ENCODE assay signal across 21 mouse cellular contexts in the genomic region with DNA sequence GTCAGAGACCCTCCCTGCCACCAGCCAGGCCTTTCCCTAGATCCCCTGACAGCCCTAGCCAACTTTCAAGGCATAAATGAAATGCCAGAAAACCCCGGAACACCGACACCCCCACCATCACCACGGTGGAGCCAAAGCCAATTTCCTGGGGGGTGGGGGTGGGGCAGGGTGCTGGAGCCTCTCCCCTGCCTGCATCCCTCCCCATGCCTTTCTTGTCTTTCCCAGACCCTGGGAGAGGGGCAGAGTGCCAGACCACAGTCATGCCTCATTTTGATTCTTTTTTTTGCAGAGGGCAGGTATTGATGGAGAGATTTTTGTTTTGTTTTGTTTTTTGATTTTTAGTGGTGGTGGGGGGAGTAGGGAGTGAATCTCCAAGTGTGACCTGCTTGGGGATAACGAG. TPM values are rescaled to one million over a fixed set of nuclear protein-coding genes. Genes with fewer than 3 reads are reported as not detected.
A peak's percentile ranks its signal among the peaks of the same experiment; 100 is the strongest.
DNase-seq lines count a peak whose midpoint lies in the region; ATAC-seq and TF ChIP-seq lines count a peak whose summit lies in the region.
"Had no signal": no experiment of that assay in that cellular context is flagged by ENCODE, and none has a peak within 500 bp of the region (broad histone marks: within the 10 kb centered on the region; RNA-seq: fewer than 3 reads in every experiment).

No protein-coding gene starts in this region.

- no peaks in the 10 kb centered on the region for H3K9me3 ChIP-seq in hindbrain, embryonic 15.5 days
- H3K9me3 ChIP-seq in hindbrain, embryonic 14.5 days (ENCODE audit: control insufficient read depth, low read length), result no peaks in the 10 kb centered on the region
- H3K9me3 ChIP-seq in lung, embryonic 15.5 days, result no peaks in the 10 kb centered on the region
- H3K9me3 ChIP-seq in embryonic facial prominence, embryonic 10.5 days, result no peaks in the 10 kb centered on the region
- no peaks in the 10 kb centered on the region for H3K9me3 ChIP-seq in intestine, embryonic 16.5 days (ENCODE audit: control insufficient read depth, low read length)
- H3K9me3 ChIP-seq: heart, embryonic 13.5 days; midbrain, embryonic 10.5 days; neural tube, embryonic 12.5 days had no signal

- no peak for ATAC-seq in hindbrain, embryonic 15.5 days (ENCODE audit: low FRiP score, low read depth)
- ATAC-seq in hindbrain, embryonic 14.5 days (ENCODE audit: low FRiP score), result no peak
- no peak for ATAC-seq in lung, embryonic 15.5 days (ENCODE audit: borderline replicate concordance, extremely low read depth, low FRiP score, low TSS enrichment)
- no peak for ATAC-seq in intestine, embryonic 16.5 days
- ATAC-seq: Patski had no signal

- 25% methylated on average over 4 of the region's 4 CpGs for WGBS in hindbrain, embryonic 15.5 days
- WGBS in hindbrain, embryonic 14.5 days, result 34% methylated on average over 4 of the region's 4 CpGs
- WGBS in lung, embryonic 15.5 days, result 31% methylated on average over 4 of the region's 4 CpGs
- whole genome bisulfite sequencing in lung, adult 2 months, result 42% methylated on average over 4 of the region's 4 CpGs
- 35% methylated on average over 4 of the region's 4 CpGs for WGBS in embryonic facial prominence, embryonic 10.5 days
- WGBS in intestine, embryonic 16.5 days, result 31% methylated on average over 4 of the region's 4 CpGs

- H3K4me1 ChIP-seq in hindbrain, embryonic 15.5 days (replicated peaks), result peaks cover 24% of the 10 kb centered on the region
- H3K4me1 ChIP-seq in hindbrain, embryonic 14.5 days (replicated peaks; ENCODE audit: control insufficient read depth, insufficient read depth, low read length), result peaks cover 13% of the 10 kb centered on the region; the same call in 1 of the 2 replicates
- peaks cover 22% of the 10 kb centered on the region for H3K4me1 ChIP-seq in lung, embryonic 15.5 days
- H3K4me1 ChIP-seq in lung, adult 2 months (ENCODE audit: control insufficient read depth, insufficient read depth, low read length), result no peaks in the 10 kb centered on the region
- peaks cover 62% of the 10 kb centered on the region for H3K4me1 ChIP-seq in embryonic facial prominence, embryonic 10.5 days
- peaks cover 5% of the 10 kb centered on the region for H3K4me1 ChIP-seq in intestine, embryonic 16.5 days (ENCODE audit: control insufficient read depth, insufficient read depth, low read length)

- 0 out of 2 replicates have a peak overlapping the region, but pooled peaks have one; percentile 37 for H3K27ac ChIP-seq in hindbrain, embryonic 15.5 days (replicated peaks)
- no peak overlapping the region for H3K27ac ChIP-seq in hindbrain, embryonic 14.5 days
- H3K27ac ChIP-seq in lung, embryonic 15.5 days, result 0 out of 2 replicates have a peak overlapping the region, but pooled peaks have one; percentile 38
- peak overlapping the region; percentile 26; the same call in 1 of the 2 replicates for H3K27ac ChIP-seq in embryonic facial prominence, embryonic 10.5 days (replicated peaks)
- H3K27ac ChIP-seq in intestine, embryonic 16.5 days (ENCODE audit: low read length), result peak overlapping the region; percentile 53; the same call in 1 of the 2 replicates
- H3K27ac ChIP-seq: heart, embryonic 13.5 days; kidney, postnatal 0 days; macrophage; midbrain, embryonic 10.5 days; neural tube, embryonic 12.5 days had no signal

- no peak for TF ChIP-seq POLR2A in lung, adult 2 months (IDR thresholded peaks at IDR 0.05; ENCODE audit: borderline replicate concordance, extremely low read depth, low read depth, low read length)

- H3K27me3 ChIP-seq in hindbrain, embryonic 15.5 days, result no peaks in the 10 kb centered on the region
- H3K27me3 ChIP-seq in hindbrain, embryonic 14.5 days (ENCODE audit: control insufficient read depth, insufficient read depth, low read length), result no peaks in the 10 kb centered on the region
- peaks cover 12% of the 10 kb centered on the region; the same call in 1 of the 2 replicates for H3K27me3 ChIP-seq in lung, embryonic 15.5 days
- peaks cover 50% of the 10 kb centered on the region for H3K27me3 ChIP-seq in embryonic facial prominence, embryonic 10.5 days (replicated peaks; ENCODE audit: low read depth, poor library complexity, severe bottlenecking)
- no peaks in the 10 kb centered on the region for H3K27me3 ChIP-seq in intestine, embryonic 16.5 days (replicated peaks; ENCODE audit: control insufficient read depth, insufficient read depth, low read length)

- H3K4me2 ChIP-seq in hindbrain, embryonic 15.5 days, result no peak overlapping the region
- no peak overlapping the region for H3K4me2 ChIP-seq in hindbrain, embryonic 14.5 days (replicated peaks)
- no peak overlapping the region for H3K4me2 ChIP-seq in lung, embryonic 15.5 days
- no peak overlapping the region for H3K4me2 ChIP-seq in intestine, embryonic 16.5 days (ENCODE audit: low read depth, low read length)

- no peaks in the 10 kb centered on the region for H3K36me3 ChIP-seq in hindbrain, embryonic 15.5 days
- no peaks in the 10 kb centered on the region for H3K36me3 ChIP-seq in hindbrain, embryonic 14.5 days (replicated peaks; ENCODE audit: control insufficient read depth, insufficient read depth)
- no peaks in the 10 kb centered on the region for H3K36me3 ChIP-seq in lung, embryonic 15.5 days
- H3K36me3 ChIP-seq in embryonic facial prominence, embryonic 10.5 days (replicated peaks), result no peaks in the 10 kb centered on the region
- no peaks in the 10 kb centered on the region for H3K36me3 ChIP-seq in intestine, embryonic 16.5 days (ENCODE audit: control insufficient read depth, insufficient read depth, low read length)
- H3K36me3 ChIP-seq: heart, embryonic 13.5 days; midbrain, embryonic 10.5 days; neural tube, embryonic 12.5 days had no signal

- DNase-seq in hindbrain, embryonic 14.5 days (ENCODE audit: low spot score), result no peak
- DNase-seq in lung, adult 2 months, result no peak
- no peak for DNase-seq in embryonic facial prominence, embryonic 10.5 days (ENCODE audit: low spot score)
- DNase-seq in urinary bladder, adult 18-20 months (ENCODE audit: low spot score in 2 of 2), result no peak
- no peak for DNase-seq in spleen, adult 18-20 months
- DNase-seq: adrenal gland, adult 8-10 months; B cell, adult 2 months; cerebellum, adult 9-10 months; kidney, adult 11 months; layer of hippocampus, postnatal 36 days; lung, adult 18-20 months; thymus, postnatal 36 days had no signal

- TF ChIP-seq CTCF in lung, adult 2 months (IDR thresholded peaks at IDR 0.05; ENCODE audit: insufficient read depth, low read length), result no peak

- H3K4me3 ChIP-seq in hindbrain, embryonic 15.5 days, result no peak overlapping the region
- H3K4me3 ChIP-seq in hindbrain, embryonic 14.5 days (replicated peaks; ENCODE audit: low read length), result no peak overlapping the region
- H3K4me3 ChIP-seq in lung, embryonic 15.5 days, result no peak overlapping the region
- H3K4me3 ChIP-seq in lung, adult 2 months (replicated peaks; ENCODE audit: extremely low read depth, low read depth, low read length), result no peak overlapping the region
- no peak overlapping the region for H3K4me3 ChIP-seq in embryonic facial prominence, embryonic 10.5 days
- H3K4me3 ChIP-seq in intestine, embryonic 16.5 days (ENCODE audit: low read length), result no peak overlapping the region
- H3K4me3 ChIP-seq: neural tube, embryonic 12.5 days had no signal

- H3K9ac ChIP-seq in hindbrain, embryonic 15.5 days, result no peak overlapping the region
- no peak overlapping the region for H3K9ac ChIP-seq in hindbrain, embryonic 14.5 days
- H3K9ac ChIP-seq in lung, embryonic 15.5 days, result no peak overlapping the region
- no peak overlapping the region for H3K9ac ChIP-seq in intestine, embryonic 16.5 days (ENCODE audit: low read depth, low read length)

RNA-seq across cellular contexts. Expression of a gene that starts 23.7 kb away (rescaled TPM):
- 42.8 and 44.9 TPM in 2 replicates for polyA plus RNA-seq in hindbrain, embryonic 15.5 days (2015; fragmentation: Nextera tagmentation; extraction: Ambion mirVana)
- 38.2 and 48.5 TPM in 2 replicates for polyA plus RNA-seq in hindbrain, embryonic 14.5 days (2014; fragmentation: Nextera tagmentation; extraction: Ambion mirVana)
- 3.4 and 5.1 TPM in 2 replicates for polyA plus RNA-seq in lung, embryonic 15.5 days (2015; fragmentation: Nextera tagmentation; extraction: Ambion mirVana)
- polyA plus RNA-seq in lung, adult 2 months (2012; rRNA removed), result 1.9 TPM in 2 replicates
- polyA plus RNA-seq in embryonic facial prominence, embryonic 10.5 days (2016; fragmentation: Nextera tagmentation; extraction: Ambion mirVana), result 21.7 and 23.5 TPM in 2 replicates
- 15.5 and 15.8 TPM in 2 replicates for polyA plus RNA-seq in intestine, embryonic 16.5 days (2015; fragmentation: Nextera tagmentation; extraction: Ambion mirVana)

RNA-seq across cellular contexts. Expression of a gene that starts 55.5 kb away (rescaled TPM):
- polyA plus RNA-seq in hindbrain, embryonic 15.5 days (2015; fragmentation: Nextera tagmentation; extraction: Ambion mirVana), result 182 and 187 TPM in 2 replicates
- 200 and 220 TPM in 2 replicates for polyA plus RNA-seq in hindbrain, embryonic 14.5 days (2014; fragmentation: Nextera tagmentation; extraction: Ambion mirVana)
- polyA plus RNA-seq in lung, embryonic 15.5 days (2015; fragmentation: Nextera tagmentation; extraction: Ambion mirVana), result 199 and 205 TPM in 2 replicates
- polyA plus RNA-seq in lung, adult 2 months (2012; rRNA removed), result 38.8 and 62.5 TPM in 2 replicates
- polyA plus RNA-seq in embryonic facial prominence, embryonic 10.5 days (2016; fragmentation: Nextera tagmentation; extraction: Ambion mirVana), result 309 and 312 TPM in 2 replicates
- polyA plus RNA-seq in intestine, embryonic 16.5 days (2015; fragmentation: Nextera tagmentation; extraction: Ambion mirVana), result 309 and 324 TPM in 2 replicates
